Mouse (Mus musculus): ENCODE data around the gene Gm20518. TPM values are rescaled to one million over a fixed set of nuclear protein-coding genes. Genes with fewer than 3 reads are reported as not detected.

Gm20518 gene
- total RNA-seq, 2 experiments from 2014 or later: 0.15 to 0.56 TPM

DNA sequence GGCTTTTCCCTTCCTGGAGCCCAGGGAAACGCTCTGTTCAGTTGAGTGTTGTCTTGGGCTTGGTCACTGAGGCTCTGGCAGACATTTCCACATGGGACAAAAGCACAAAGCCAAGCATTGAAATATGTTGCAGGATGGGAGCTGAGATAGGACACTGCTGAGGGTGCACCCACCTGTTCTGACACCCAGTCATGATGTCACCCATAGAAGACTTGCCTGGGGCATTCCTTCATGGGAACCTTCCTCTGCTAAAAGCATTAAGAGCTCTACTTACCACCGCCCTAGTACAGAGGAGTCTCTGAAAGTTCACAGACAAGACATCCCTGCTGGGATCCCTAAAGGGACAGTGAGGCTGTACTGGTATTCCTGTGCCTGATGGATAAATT lies 1.1 kb downstream of the Gm20518 start:
- DNase-seq: no peak
- intact Hi-C loops (cut with DNase I): no loop called here
- TF ChIP-seq CTCF (IDR thresholded peaks at IDR 0.05): no peak
- peak overlapping the region; percentile 93 for H3K27ac ChIP-seq
- peak overlapping the region; percentile 94 for H3K4me3 ChIP-seq

DNA sequence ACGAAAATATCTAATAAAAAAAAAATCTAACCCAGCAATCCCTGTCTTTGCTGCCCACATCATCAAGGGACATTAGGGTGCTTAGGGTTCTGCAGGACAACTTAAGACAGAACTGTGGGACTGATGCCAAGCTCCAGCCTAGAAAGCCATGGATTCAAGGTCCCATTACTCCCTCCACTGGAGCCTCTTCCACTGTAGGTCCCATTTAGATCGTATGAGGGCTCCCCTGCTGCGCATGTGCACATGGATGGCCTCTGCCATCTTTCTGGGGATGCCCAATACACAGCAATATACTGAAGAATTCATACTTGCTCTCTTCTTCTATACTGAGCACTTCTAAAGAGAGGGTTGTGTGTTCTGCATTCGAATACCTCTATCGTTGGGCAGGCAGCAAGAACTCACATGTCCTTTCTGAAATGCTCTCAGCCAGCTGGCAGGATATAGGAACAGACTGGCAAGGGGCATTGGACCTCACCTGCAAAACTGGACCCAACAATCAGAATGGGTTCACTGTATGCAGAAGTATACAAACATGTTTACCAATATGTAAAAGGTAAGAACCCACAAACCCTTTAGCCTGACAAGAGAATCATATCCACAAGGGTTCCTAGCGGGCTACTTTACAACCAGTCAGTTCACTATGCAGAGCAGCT lies 1.7 kb downstream of the Gm20518 start:
- intact Hi-C loops (cut with DNase I): no loop called here
- no peak for TF ChIP-seq CTCF (IDR thresholded peaks at IDR 0.05)
- no peak for DNase-seq
- H3K4me3 ChIP-seq: peak overlapping the region; percentile 94
- peak overlapping the region; percentile 93; the same call in 1 of the 2 replicates for H3K27ac ChIP-seq

- Histone ChIP-seq H3K27ac (peak overlapping the region; percentile 38; the same call in 1 of the 2 replicates), H3K4me3 (no peak overlapping the region)
- no peak for TF ChIP-seq CTCF (IDR thresholded peaks at IDR 0.05)
- DNase-seq: no peak
- intact Hi-C loops (cut with DNase I): no loop called here
Observed at GRCm38 (mm10) chr16:17884116-17884515, 7.4 kb downstream of the Gm20518 start.

DNA sequence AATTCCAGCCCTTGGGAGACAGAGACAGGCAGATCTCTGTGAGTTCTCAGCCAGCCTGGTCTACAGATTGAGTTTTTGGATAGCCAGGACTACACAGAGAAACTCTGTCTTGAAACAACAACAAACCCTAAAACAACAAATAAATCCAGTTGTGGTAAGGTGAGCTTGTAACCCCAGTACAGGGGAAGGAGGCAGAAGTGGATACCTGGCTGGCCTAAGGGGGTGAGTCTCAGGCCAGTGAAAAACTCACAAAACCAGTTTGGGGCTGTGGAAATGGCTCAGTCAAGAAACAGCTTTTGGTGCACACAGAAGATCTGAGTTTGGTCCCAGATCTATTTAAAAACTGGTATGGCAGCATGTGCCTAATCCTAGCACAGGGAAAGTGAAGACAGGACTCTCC lies 9.3 kb downstream of the Gm20518 start:
- intact Hi-C loops (cut with DNase I): no loop called here
- Histone ChIP-seq H3K27ac (peak overlapping the region; percentile 4; the same call in 1 of the 2 replicates), H3K4me3 (no peak overlapping the region)
- no peak for DNase-seq
- no peak for TF ChIP-seq CTCF (IDR thresholded peaks at IDR 0.05)

- DNase-seq: no peak
- Histone ChIP-seq H3K27ac (no peak overlapping the region), H3K4me3 (no peak overlapping the region)
- intact Hi-C loops (cut with DNase I): no loop called here
- TF ChIP-seq CTCF (IDR thresholded peaks at IDR 0.05): no peak
Observed at GRCm38 (mm10) chr16:17879571-17879970, 11.9 kb downstream of the Gm20518 start.

DNA sequence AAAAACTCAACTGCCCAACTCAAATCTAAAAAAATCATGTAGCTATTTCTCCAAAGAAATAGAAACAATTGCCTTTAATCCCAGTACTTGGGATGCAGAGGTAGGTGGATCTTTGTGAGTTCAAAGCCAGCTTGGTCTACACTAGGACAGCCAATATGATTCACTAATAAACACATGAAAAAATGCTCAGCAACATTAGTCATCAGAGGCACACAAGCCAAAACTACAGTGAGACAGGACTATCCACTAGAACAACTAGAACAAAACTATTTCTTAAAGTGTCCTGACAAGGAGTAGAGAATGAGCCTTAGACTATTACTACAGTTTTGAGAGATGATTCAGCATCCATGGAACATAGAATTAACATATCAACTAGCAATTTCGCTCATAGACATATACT lies 15.4 kb downstream of the Gm20518 start:
- no peak for DNase-seq
- intact Hi-C loops (cut with DNase I): no loop called here
- Histone ChIP-seq H3K4me3 (no peak overlapping the region), H3K27ac (no peak overlapping the region; the same call in 1 of the 2 replicates)
- TF ChIP-seq CTCF (IDR thresholded peaks at IDR 0.05): no peak

GRCm38 (mm10) chr16:17875174-17875573 lies 16.3 kb downstream of the Gm20518 start:
- no peak for TF ChIP-seq CTCF (IDR thresholded peaks at IDR 0.05)
- H3K4me3 ChIP-seq: no peak overlapping the region
- intact Hi-C loops (cut with DNase I): no loop called here
- peak overlapping the region; percentile 31 for H3K27ac ChIP-seq
- peak; percentile 51 for DNase-seq

DNA sequence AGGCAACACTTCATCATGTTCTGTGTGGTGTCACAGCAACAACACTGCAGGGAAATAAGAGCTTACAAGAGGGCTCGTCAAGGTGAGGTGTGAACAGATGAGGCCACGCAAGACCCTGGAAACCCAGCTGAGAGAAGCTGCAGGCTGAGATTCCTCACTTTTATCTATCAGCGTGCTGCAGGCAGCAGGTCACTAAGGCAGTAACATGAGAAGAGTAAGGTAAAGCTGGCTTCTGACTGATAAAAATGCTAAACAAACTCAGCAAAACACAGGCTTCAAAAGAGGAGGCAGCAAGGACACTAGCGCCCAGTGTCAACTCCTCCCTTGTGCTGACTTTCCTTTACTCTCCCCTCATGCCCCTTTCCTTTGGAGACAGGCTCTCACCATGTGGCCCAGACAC lies 18.5 kb downstream of the Gm20518 start:
- Histone ChIP-seq H3K4me3 (no peak overlapping the region), H3K27ac (0 out of 2 replicates have a peak overlapping the region, but pooled peaks have one; percentile 16)
- intact Hi-C loops (cut with DNase I): no loop called here
- DNase-seq: no peak
- TF ChIP-seq CTCF (IDR thresholded peaks at IDR 0.05): no peak

- Histone ChIP-seq H3K4me3 (no peak overlapping the region), H3K27ac (no peak overlapping the region)
- intact Hi-C loops (cut with DNase I): no loop called here
- no peak for DNase-seq
- TF ChIP-seq CTCF (IDR thresholded peaks at IDR 0.05): no peak
Observed at GRCm38 (mm10) chr16:17871248-17871647, 20.2 kb downstream of the Gm20518 start.

DNA sequence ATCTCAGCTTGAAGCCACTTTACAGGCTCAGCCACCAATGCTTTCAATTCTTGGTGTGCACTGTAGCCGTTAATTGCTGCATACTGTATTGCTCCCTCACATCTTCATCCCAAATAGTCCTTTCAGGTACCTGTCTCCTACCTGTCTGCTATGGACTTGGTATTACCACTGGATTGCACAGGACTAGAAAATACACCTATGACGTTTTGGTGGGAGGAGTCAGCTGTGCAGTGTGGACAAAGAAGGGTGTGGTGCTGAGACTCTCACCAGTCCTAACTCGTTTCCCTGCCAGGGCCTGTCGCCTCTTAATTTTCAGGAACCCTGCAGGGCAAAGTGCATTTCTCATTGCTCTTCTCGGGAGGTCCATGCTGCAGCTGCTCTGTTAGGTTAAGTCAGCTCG lies 25.7 kb downstream of the Gm20518 start:
- DNase-seq: no peak
- intact Hi-C loops (cut with DNase I): no loop called here
- Histone ChIP-seq H3K4me3 (no peak overlapping the region), H3K27ac (no peak overlapping the region)
- TF ChIP-seq CTCF (IDR thresholded peaks at IDR 0.05): no peak

- no peak for TF ChIP-seq CTCF (IDR thresholded peaks at IDR 0.05)
- no peak overlapping the region for H3K27ac ChIP-seq
- H3K4me3 ChIP-seq: no peak overlapping the region
- no peak for DNase-seq
- intact Hi-C loops (cut with DNase I): no loop called here
Observed at GRCm38 (mm10) chr16:17865293-17865692, 26.2 kb downstream of the Gm20518 start.

DNA sequence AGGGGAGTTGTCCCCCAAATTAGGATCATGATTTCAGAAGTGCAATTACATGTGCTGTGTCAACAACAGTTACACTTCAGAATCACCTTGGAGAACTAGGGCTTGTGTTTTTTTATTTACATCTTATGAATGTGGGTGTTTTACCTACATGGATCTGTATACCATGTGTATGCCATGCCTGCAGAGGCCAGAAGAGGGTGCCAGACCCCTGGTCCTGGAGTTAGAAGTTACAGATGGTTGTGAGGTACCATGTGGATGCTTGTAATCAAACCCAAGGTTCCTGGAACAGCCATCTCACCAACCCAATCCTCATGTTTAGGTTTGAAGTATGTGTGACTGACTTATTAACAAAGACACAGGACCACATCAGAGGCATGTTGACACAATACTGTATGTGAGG lies 32.9 kb downstream of the Gm20518 start:
- TF ChIP-seq CTCF (IDR thresholded peaks at IDR 0.05): peak; percentile 58
- no peak for DNase-seq
- Histone ChIP-seq H3K4me3 (no peak overlapping the region), H3K27ac (no peak overlapping the region)
- intact Hi-C loops (cut with DNase I): loop anchor here (5.0 kb wide), 1 partner anchor 79 kb away; no protein-coding TSS in a partner anchor

- no peak overlapping the region for H3K4me3 ChIP-seq
- no peak for TF ChIP-seq CTCF (IDR thresholded peaks at IDR 0.05)
Observed at GRCm38 (mm10) chr16:17857157-17857556, 34.3 kb downstream of the Gm20518 start.

DNA sequence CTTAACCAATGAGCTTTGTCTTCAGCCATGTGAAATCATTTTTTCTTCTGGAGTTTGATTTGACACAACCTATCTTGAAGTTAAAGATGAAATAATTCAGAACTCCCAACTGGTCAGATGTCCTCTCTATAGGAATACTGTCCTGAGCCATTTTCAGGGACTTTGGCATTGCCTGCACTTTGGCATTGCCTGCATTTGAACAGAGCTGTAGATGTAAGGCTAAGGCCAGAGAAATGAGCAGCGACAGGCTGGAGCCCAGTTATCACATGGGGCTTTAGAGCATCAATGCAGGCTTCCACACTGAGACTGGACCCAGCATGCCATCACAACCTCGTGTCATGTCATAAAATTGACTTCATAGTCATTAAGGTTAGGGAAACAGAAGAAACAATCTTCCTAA lies 38.2 kb downstream of the Gm20518 start:
- intact Hi-C loops (cut with DNase I): no loop called here

More at GRCm38 (mm10) chr16:17857157-17857556, 34.3 kb downstream of the Gm20518 start:
- no peak for DNase-seq
- intact Hi-C loops (cut with DNase I): loop anchor here (5.0 kb wide), 1 partner anchor 80 kb away; no protein-coding TSS in a partner anchor
- H3K27ac ChIP-seq: no peak overlapping the region

More for the DNA sequence above, 38.2 kb downstream of the Gm20518 start:
- no peak for TF ChIP-seq CTCF (IDR thresholded peaks at IDR 0.05)
- DNase-seq: no peak
- Histone ChIP-seq H3K4me3 (no peak overlapping the region), H3K27ac (no peak overlapping the region)
